8 mouse cellular contexts compared by ENCODE assay signal in the genomic region with DNA sequence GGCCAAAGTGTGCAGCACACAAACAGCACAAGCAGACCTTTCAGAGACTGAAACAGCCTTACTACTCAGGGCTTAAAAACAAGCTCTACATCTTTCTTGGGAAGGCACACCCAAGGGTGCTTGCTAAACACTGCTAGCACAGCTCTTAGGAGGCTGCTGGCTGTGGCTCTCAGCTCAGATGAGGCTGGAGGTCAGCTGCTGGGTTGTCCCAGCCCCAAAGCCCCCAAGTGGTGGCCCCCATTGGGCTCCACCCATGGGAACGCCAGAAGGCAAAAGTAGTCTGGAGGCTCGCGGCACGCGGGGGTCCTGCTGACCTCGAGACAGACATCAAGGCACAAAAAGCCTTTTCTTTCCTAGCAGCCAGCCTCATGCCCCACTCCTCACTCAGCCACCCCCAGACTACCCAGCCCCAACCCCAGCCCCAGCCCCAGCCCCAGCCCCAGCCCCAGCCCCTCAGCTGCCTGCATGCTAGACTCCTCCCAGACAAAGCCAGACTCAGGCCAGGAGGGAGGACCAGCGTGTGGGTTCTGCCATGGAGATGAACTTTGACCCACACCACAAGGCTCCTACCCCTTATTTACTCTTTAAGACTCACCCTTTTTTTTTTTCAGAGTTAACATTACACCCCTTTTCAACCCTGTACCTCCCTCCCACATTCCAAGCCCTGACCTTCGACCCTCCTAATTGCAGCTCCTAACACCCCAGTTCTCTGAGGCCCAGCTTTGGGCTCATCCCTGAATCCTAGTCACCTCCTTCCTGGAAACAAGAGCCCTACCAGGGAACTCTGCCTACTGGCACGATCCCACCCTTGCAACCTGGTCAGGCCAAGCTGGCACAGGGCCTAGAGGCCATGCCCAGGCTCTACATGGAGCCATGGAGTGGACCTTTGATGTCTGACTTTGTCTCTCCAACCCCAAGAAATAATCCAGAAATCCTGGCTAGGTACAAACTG. TPM values are rescaled to one million over a fixed set of nuclear protein-coding genes. Genes with fewer than 3 reads are reported as not detected.
A peak's percentile ranks its signal among the peaks of the same experiment; 100 is the strongest.
DNase-seq lines count a peak whose midpoint lies in the region; ATAC-seq and TF ChIP-seq lines count a peak whose summit lies in the region.

No protein-coding gene starts in this region.

- no peak for ATAC-seq in heart, postnatal 0 days (ENCODE audit: insufficient read depth, low read depth)
- ATAC-seq in stomach, embryonic 16.5 days (ENCODE audit: insufficient read depth, low FRiP score), result peak; percentile 70
- ATAC-seq in erythroid progenitor cell, adult 5-6 weeks (replicated peaks; ENCODE audit: low FRiP score, poor library complexity, severe bottlenecking), result no peak

- DNase-seq in adrenal gland, postnatal 25 days, result peak; percentile 42
- DNase-seq in adrenal gland, adult 18-20 months (ENCODE audit: low spot score in 2 of 2), result no peak
- peak; percentile 65 for DNase-seq in cerebellum, adult 11 months
- DNase-seq in heart, postnatal 0 days (ENCODE audit: low spot score), result no peak
- peak; percentile 54 for DNase-seq in limb, embryonic 10.5 days (ENCODE audit: low spot score)
- no peak for DNase-seq in MN1 (ENCODE audit: low spot score)

- peaks cover 12% of the 10 kb centered on the region; the same call in 1 of the 2 replicates for H3K36me3 ChIP-seq in heart, postnatal 0 days (replicated peaks; ENCODE audit: control insufficient read depth, insufficient read depth, low read length)
- H3K36me3 ChIP-seq in limb, embryonic 10.5 days, result peaks cover 64% of the 10 kb centered on the region
- H3K36me3 ChIP-seq in stomach, embryonic 16.5 days (ENCODE audit: control insufficient read depth, insufficient read depth, low read length), result no peaks in the 10 kb centered on the region

- peaks cover 70% of the 10 kb centered on the region for H3K4me1 ChIP-seq in heart, postnatal 0 days (ENCODE audit: control insufficient read depth, insufficient read depth)
- H3K4me1 ChIP-seq in limb, embryonic 10.5 days, result peaks cover 79% of the 10 kb centered on the region
- peaks cover 61% of the 10 kb centered on the region for H3K4me1 ChIP-seq in stomach, embryonic 16.5 days (ENCODE audit: control insufficient read depth, insufficient read depth, low read length)

- WGBS in heart, postnatal 0 days, result 65% methylated on average over 9 of the region's 9 CpGs
- 29% methylated on average over 9 of the region's 9 CpGs for WGBS in limb, embryonic 10.5 days
- WGBS in stomach, embryonic 16.5 days, result 21% methylated on average over 9 of the region's 9 CpGs

- TF ChIP-seq EP300 in heart, postnatal 0 days (IDR thresholded peaks at IDR 0.05; ENCODE audit: low read depth), result no peak

- H3K4me2 ChIP-seq in heart, postnatal 0 days (ENCODE audit: low read depth, low read length), result no peak overlapping the region
- H3K4me2 ChIP-seq in stomach, embryonic 16.5 days (ENCODE audit: low read depth, low read length), result peak overlapping the region; percentile 11; the same call in 1 of the 2 replicates

- no peak overlapping the region for H3K9ac ChIP-seq in heart, postnatal 0 days (replicated peaks; ENCODE audit: low read depth, low read length)
- peak overlapping the region; percentile 24; the same call in 1 of the 2 replicates for H3K9ac ChIP-seq in stomach, embryonic 16.5 days (ENCODE audit: low read length)

- H3K27me3 ChIP-seq in heart, postnatal 0 days (ENCODE audit: control insufficient read depth, insufficient read depth, low read length), result no peaks in the 10 kb centered on the region
- no peaks in the 10 kb centered on the region for H3K27me3 ChIP-seq in limb, embryonic 10.5 days (ENCODE audit: low read depth, poor library complexity, severe bottlenecking)
- H3K27me3 ChIP-seq in stomach, embryonic 16.5 days (ENCODE audit: control insufficient read depth, insufficient read depth, low read length), result no peaks in the 10 kb centered on the region

- H3K27ac ChIP-seq in heart, postnatal 0 days (ENCODE audit: low read depth), result peak overlapping the region; percentile 92
- H3K27ac ChIP-seq in limb, embryonic 10.5 days, result peak overlapping the region; percentile 80
- peak overlapping the region; percentile 74 for H3K27ac ChIP-seq in stomach, embryonic 16.5 days (ENCODE audit: low read length)

- no peak overlapping the region for H3K4me3 ChIP-seq in heart, postnatal 0 days (ENCODE audit: low read depth, low read length)
- peak overlapping the region; percentile 2 for H3K4me3 ChIP-seq in limb, embryonic 10.5 days
- no peak overlapping the region for H3K4me3 ChIP-seq in stomach, embryonic 16.5 days (replicated peaks; ENCODE audit: low read length)

- TF ChIP-seq CTCF in heart, postnatal 0 days (IDR thresholded peaks at IDR 0.05; ENCODE audit: low read depth), result no peak

- no peaks in the 10 kb centered on the region for H3K9me3 ChIP-seq in heart, postnatal 0 days (replicated peaks; ENCODE audit: control insufficient read depth, low read length)
- H3K9me3 ChIP-seq in limb, embryonic 10.5 days (replicated peaks), result no peaks in the 10 kb centered on the region
- no peaks in the 10 kb centered on the region for H3K9me3 ChIP-seq in stomach, embryonic 16.5 days (replicated peaks; ENCODE audit: control insufficient read depth, low read length)

RNA-seq across cellular contexts. Expression of gene 4930404H24Rik, which starts 57.4 kb away (rescaled TPM):
- total RNA-seq in adrenal gland, postnatal 25 days (2021), result not detected in 2 replicates
- not detected for total RNA-seq in adrenal gland, adult 18-20 months (2021)
- total RNA-seq in heart, postnatal 0 days (2014; rRNA removed; ENCODE audit: low replicate concordance), result not detected in 2 replicates
- polyA plus RNA-seq in heart, postnatal 0 days (2015; fragmentation: Nextera tagmentation; extraction: Ambion mirVana), result 0.45 TPM in 1 of 2 replicates, not detected in the other
- polyA plus RNA-seq in limb, embryonic 10.5 days (2016; fragmentation: Nextera tagmentation; extraction: Ambion mirVana), result not detected in 2 replicates
- polyA plus RNA-seq in stomach, embryonic 16.5 days (2015; fragmentation: Nextera tagmentation; extraction: Ambion mirVana), result not detected in 2 replicates
- not detected in 2 replicates for total RNA-seq in erythroid progenitor cell, adult 5-6 weeks (2015; ENCODE audit: low replicate concordance)
- not detected in 2 replicates for total RNA-seq in erythroid progenitor cell, adult 5-6 weeks (2017; ENCODE audit: low replicate concordance)

Comparison
In these comparisons a context has a peak if more than half of its experiments do, and no peak if none do; other contexts are left out.
1. DNase-seq: peak in adrenal gland, postnatal 25 days (single experiment), cerebellum, adult 11 months (single experiment) and limb, embryonic 10.5 days (single experiment); none in adrenal gland, adult 18-20 months (0 of 2), heart, postnatal 0 days (single experiment) and MN1 (single experiment).
2. Peak in every context shown above with its lines, with median percentiles within 50 percentile points of each other: H3K27ac ChIP-seq.